Mouse (Mus musculus) cerebellum, postnatal 4 days (tissue): ENCODE data around the gene Gzmm.
A peak's percentile ranks its signal among the peaks of the same experiment; 100 is the strongest.

Experiments
- DNase-seq, 2 experiments: peaks; one replicate each; pipeline ENCODE4 v3.0.0; 2022; ENCODE audit warnings: low spot score in 2 of 2, mixed read lengths in 1 of 2

Gene Gzmm

DNA sequence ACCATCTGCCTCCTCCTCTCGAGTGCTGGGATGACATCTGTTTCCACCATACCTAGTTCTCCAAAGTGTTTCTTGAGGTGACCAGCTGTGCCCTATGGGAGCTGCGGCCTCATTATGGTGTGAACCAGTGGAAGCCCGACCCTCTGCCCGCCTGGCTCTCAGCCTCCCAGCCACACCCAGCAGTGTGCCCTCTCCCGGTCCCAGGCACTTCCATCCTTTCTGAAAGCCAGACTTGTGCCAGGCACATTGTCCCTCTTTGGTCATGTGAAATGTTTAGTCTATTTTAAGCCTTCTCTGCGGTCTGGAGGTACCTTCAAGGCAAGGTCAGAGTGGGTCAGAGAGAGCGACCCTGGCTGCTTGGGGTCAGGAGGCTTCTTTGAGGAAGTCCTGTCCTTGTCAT is 34.9 kb downstream of the Gzmm start:
- no peak for DNase-seq

DNA sequence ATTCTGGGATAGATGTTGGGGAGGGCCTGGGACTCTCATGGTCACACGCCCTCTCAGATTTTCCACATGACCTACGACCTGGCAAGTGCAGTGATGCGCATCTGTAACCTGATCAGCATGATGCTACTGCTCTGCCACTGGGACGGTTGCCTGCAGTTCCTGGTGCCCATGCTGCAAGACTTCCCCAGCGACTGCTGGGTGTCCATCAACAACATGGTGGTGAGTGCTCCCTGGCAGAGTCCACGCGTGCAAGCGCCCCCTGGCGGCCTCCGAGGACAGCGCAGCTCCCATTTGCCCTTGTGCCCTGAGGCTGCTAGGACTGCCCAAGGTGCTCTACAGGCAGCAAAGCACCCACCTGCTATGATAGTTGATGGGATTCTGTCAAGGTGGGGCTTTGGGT is 37.3 kb downstream of the Gzmm start:
- peak in 1 of 2 experiments; percentile 55 for DNase-seq

DNA sequence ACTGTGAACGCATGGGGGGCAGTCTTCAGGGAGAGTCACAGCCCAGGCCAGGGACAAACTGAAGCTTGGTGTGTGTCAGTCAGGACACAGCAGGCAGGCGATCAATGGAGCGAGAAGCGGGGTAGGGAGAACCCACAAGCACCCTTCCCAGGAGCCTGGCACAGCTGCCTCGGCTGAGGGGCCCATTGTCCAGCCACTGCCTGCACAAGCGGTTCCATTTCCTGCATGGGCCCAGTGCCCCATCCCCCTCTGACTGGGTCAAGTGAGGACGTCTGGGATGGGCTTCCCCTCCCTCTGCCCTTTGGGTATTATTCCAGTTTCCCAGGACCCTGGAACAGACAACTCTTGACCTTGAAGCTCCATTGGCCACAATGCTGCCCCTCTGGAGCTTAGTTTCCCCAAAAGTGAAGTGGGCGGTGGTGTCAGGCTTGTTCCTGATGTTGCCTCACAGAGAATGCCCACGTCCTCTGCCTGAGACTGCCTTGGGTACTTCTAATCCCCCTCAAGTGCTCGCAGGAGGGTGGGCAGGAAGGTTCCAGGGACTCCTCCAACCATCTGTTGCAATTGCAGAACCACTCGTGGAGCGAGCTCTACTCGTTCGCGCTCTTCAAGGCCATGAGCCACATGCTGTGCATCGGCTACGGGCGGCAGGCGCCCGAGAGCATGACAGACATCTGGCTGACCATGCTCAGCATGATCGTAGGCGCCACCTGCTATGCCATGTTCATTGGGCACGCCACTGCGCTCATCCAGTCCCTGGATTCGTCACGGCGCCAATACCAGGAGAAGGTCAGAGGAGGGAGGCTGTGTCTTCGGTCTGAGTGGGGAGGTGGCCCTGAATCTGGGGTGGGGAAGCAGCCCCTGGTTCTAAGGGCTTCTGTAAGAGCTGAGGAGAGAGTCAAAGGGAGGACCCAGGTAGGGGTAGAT is 39.8 kb downstream of the Gzmm start:
- DNase-seq: no peak

DNA sequence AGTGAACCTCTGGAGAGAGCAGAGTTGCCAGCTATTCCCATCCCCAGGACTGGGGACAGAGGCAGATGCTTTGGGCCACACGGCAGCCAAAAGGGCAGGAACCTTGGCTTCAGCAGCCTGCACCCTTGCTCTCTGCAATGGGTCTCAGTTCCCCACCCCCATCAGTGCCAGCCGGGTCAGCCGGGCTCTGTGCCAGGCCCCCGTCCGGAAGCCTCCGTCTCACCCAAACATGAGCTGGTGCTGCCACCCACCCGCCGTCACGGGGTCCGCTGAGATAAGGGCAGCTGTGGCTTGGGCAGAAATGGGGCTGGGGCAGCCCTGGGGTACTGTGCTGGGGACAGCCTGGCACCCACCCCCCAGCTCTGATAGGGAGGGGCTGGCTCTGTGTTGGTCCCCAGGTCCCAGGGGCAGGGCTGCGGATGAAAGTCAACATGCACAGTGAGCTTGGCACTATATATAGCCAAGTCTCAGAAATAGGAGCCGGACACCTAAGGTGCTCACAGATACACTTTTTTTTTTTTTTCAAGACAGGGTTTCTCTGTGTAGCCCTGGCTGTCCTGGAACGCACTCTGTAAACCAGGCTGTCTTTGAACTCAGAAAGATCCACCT is 40.6 kb downstream of the Gzmm start:
- peak in 1 of 2 experiments; percentile 50 for DNase-seq

DNA sequence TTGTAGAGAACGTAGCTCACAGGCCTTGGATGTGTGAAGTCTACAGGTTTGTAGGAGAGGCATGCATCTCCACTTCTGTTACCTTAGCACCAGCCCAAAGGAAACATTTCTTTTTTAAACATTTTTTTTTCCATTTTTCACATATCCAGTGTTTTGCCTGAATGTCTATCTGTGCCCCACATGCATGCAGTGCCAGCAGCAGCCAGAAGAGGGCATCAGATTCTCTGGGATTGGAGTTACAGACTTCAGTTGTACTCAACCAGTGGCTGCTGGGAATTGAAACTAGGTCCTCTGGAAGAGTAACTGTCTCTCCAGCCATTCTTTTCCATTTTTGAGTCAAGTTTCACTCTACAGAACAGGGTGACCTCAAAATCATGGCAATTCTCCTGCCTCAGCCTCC is 43.7 kb downstream of the Gzmm start:
- no peak for DNase-seq

DNA sequence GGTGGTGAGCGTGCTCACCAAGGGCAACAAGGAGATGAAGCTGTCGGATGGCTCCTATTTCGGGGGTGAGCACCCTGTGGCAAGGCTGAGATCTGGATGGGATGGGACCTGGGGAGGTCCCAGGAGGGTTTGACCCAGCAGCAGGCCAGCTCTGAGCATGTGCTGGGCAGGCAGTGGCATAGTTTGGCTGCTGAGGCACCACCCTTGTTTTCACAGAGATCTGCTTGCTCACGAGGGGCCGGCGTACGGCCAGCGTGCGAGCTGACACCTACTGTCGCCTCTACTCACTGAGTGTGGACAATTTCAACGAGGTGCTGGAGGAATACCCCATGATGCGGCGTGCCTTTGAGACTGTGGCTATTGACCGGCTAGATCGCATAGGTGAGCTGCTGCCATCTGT is 45.0 kb downstream of the Gzmm start:
- DNase-seq: no peak

DNA sequence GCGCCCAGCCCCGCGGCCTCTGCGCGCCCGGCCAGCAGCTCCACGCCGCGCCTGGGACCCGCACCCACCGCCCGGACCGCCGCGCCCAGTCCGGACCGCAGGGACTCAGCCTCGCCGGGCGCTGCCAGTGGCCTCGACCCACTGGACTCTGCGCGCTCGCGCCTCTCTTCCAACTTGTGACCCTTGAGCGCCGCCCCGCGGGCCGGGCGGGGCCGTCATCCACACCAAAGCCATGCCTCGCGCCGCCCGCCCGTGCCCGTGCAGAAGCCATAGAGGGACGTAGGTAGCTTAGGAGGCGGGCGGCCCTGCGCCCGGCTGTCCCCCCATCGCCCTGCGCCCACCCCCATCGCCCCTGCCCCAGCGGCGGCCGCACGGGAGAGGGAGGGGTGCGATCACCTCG is 46.5 kb downstream of the Gzmm start:
- no peak for DNase-seq

DNA sequence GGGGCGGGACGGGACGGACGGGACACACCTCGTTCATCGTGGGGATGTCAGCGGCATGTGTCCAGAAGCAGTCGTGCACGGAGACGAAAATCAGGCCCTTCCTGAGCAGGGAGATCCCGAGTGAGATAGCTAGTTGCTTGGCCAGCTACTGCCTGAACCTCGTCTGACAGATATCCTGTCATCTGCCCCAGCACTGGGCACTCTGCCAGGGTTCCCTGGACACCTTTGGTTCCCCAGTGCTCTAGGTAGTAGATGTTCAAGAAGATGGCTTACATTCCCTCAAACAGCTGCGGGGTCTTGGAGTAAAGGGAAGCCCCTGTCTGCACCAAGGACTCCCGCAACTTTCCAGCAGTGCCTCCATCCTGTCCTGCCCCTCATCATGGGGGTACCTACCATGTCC is 47.9 kb downstream of the Gzmm start:
- DNase-seq: no peak

DNA sequence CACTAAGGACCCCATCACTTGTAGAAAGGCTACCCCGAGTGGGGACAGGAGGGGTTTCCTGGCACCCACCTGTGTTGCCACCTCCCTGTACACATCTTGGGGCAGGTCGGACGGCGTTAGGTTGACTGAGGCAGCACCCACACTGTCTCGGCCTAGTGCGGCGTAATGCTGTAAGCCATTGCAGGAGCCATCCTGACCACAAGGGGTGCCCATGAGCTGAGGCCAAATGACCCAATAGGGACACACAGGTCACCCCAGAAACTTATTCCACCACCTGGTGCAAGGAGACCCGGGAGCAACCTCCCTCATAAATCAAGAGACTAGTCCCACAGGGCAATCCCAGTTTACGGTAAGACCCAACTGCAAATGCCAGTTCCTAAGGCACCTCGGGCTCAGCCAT is 49.4 kb downstream of the Gzmm start:
- no peak for DNase-seq

DNA sequence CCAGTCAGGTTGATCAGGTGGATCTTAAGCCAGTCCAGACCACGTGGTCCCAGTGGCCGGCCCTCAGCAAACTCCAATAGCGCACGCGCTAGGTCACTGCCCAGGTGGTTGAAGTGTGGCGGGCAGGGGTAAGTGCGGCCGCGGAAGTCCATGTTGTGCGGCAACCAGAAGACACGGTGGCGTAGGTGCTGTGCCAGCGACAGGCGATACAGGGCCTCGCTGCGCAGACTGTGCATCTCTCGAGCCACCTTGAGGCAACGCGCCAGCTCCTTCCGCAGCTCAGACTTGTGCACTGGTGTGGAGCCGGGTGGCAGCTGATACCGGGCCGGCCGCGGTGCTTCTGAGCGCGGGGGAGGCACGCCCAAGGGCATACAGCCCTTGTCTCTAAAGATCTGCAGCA is 50.4 kb downstream of the Gzmm start:
- no peak for DNase-seq

DNA sequence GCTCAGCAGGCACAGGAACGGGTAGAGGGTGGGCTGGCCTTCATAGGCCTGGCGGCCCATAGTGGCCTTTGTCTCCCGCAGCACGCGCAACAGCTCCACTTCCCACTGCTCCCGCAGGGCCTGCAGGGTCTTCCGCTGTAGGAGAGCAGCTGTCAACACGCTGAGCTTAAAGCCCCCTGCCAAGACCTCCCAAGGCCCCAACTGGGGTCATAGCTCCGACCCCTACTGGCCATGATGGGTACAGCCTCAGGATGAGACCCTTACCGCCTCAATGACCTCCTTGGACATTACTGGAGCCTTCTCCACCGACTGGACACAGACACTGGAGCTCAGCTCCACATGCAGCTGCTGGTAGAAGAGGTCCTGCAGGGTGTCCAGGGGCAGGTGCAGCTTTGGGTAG is 52.0 kb downstream of the Gzmm start:
- no peak for DNase-seq

DNA sequence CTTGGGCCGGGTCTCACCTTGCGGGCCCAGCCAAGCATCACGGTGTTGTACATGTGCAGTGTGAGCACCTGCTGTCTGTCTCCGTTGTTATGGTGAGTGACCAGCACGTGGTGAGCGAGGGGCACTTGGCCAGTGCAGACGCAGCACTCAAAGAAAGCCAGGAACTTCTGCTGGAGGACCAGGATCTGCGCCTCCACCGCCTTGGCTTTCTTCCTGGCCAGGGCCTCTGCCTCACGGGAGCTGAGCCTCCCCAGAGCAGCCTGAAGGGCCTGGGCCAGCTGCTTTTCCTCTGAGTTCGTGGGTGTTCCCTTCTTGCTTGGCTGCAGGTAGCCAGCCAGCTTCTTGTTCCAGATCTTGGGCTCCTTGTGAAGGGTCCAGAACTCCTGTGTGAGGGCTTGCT is 54.3 kb downstream of the Gzmm start:
- no peak for DNase-seq

DNA sequence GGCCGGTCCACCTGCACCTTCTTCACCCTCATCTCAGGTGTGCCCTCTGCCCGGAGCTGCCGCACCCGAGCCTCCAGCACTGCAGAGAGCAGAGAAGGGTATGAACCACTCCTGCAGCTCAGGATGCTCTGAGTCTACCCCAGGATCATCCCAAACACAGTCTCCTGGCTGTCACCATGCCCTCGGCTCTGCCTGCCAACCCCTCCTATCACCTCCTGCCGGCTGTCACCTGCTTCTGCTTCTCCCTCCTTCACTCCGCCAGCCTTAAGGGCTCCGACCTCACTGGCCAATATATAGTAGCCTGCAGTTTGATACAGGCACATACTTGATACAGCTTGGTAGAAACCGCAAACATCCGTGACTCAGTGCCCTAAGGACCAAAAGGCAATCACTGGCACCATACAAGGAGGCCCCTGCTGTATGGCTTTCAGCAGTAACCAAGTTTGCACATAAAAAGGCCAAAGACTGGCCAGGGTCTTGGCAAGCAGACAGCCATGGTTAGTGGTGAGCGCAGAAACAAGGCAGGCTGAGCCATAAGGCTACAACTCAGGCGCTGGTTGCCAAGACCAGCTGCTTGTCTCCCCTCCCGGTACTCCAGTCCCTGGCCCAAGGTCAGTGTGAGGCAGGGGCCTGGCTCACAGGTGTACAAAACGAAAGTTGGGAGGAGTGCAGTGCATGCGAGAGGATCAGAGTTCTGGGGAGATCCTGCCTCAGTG is 55.0 kb downstream of the Gzmm start:
- DNase-seq: no peak
